Mouse (Mus musculus) left cerebral cortex, adult 18-20 months (tissue): ENCODE results near the gene Sgca. TPM values are rescaled to one million over a fixed set of nuclear protein-coding genes. Genes with fewer than 3 reads are reported as not detected.

Experiments used
- DNase-seq, 2 experiments: peaks; one replicate each; pipeline ENCODE4 v3.0.0; 2021 to 2022; ENCODE audit warnings: low spot score in 2 of 2, mixed read lengths in 1 of 2
- total RNA-seq, 2 experiments: library from RNA; stranded (reverse); gene quantifications; 2 replicates each; pipeline ENCODE4 v1.2.3; 2021

Sgca gene
- total RNA-seq, 2 experiments from 2014 or later = not detected

GRCm38 (mm10) chr11:94952169-94952568 lies 24.0 kb downstream of the Sgca start:
- DNase-seq = no peak

- DNase-seq = no peak
Measured at GRCm38 (mm10) chr11:94945236-94945635, 30.9 kb downstream of the Sgca start.

- DNase-seq = no peak
Measured at GRCm38 (mm10) chr11:94944295-94944694, 31.8 kb downstream of the Sgca start.

- no peak for DNase-seq
Measured at GRCm38 (mm10) chr11:94943054-94943453, 33.1 kb downstream of the Sgca start.

GRCm38 (mm10) chr11:94942282-94943023 lies 33.7 kb downstream of the Sgca start:
- peak in 1 of 2 experiments; percentile 60 for DNase-seq

- DNase-seq = no peak
Measured at GRCm38 (mm10) chr11:94941776-94942175, 34.4 kb downstream of the Sgca start.

GRCm38 (mm10) chr11:94941121-94941520 lies 35.0 kb downstream of the Sgca start:
- no peak for DNase-seq

GRCm38 (mm10) chr11:94939280-94939679 lies 36.8 kb downstream of the Sgca start:
- peak; percentile 76 to 86 for DNase-seq

GRCm38 (mm10) chr11:94938296-94938695 lies 37.8 kb downstream of the Sgca start:
- no peak for DNase-seq

GRCm38 (mm10) chr11:94937787-94938186 lies 38.3 kb downstream of the Sgca start:
- no peak for DNase-seq

- DNase-seq = peak; percentile 63 to 78
Measured at GRCm38 (mm10) chr11:94937335-94937781, 38.8 kb downstream of the Sgca start.

GRCm38 (mm10) chr11:94936851-94937295 lies 39.3 kb downstream of the Sgca start:
- DNase-seq = peak; percentile 83 to 86

- no peak for DNase-seq
Measured at GRCm38 (mm10) chr11:94936045-94936444, 40.1 kb downstream of the Sgca start, which contains the start of gene Col1a1. Gene Col1a1 (plus strand): TSS chr11:94936224.

- no peak for DNase-seq
Measured at GRCm38 (mm10) chr11:94934526-94934925, 41.6 kb downstream of the Sgca start.

- no peak for DNase-seq
Measured at GRCm38 (mm10) chr11:94933584-94933983, 42.5 kb downstream of the Sgca start.

- no peak for DNase-seq
Measured at GRCm38 (mm10) chr11:94930151-94930550, 46.0 kb downstream of the Sgca start.

- DNase-seq = no peak
Measured at GRCm38 (mm10) chr11:94929599-94929998, 46.5 kb downstream of the Sgca start.

- DNase-seq = peak in 1 of 2 experiments; percentile 30
Measured at GRCm38 (mm10) chr11:94928820-94929219, 47.3 kb downstream of the Sgca start.

- DNase-seq = no peak
Measured at GRCm38 (mm10) chr11:94927771-94928291, 48.3 kb downstream of the Sgca start.

GRCm38 (mm10) chr11:94926431-94926830 lies 49.7 kb downstream of the Sgca start:
- DNase-seq = no peak

- DNase-seq = no peak
Measured at GRCm38 (mm10) chr11:94924977-94925376, 51.1 kb downstream of the Sgca start.

GRCm38 (mm10) chr11:94920996-94921401 lies 55.1 kb downstream of the Sgca start:
- no peak for DNase-seq

- DNase-seq = no peak
Measured at GRCm38 (mm10) chr11:94917717-94918116, 58.4 kb downstream of the Sgca start.
